Mouse (Mus musculus) MEL-GATA-1-ER (cell line): ENCODE results near the gene Shisa4.
"Not testable (repeated sequence)": the region's sequence is repeated elsewhere in the genome, so short reads cannot be mapped to it uniquely, and the experiment has no call there.

ENCODE experiments used
- DNase-seq: peaks from one replicate; pipeline ENCODE4 v3.0.0-alpha.2; 2012; ENCODE audit warnings: low read depth; ENCODE audit errors: extremely low read depth

Shisa4 gene

DNA sequence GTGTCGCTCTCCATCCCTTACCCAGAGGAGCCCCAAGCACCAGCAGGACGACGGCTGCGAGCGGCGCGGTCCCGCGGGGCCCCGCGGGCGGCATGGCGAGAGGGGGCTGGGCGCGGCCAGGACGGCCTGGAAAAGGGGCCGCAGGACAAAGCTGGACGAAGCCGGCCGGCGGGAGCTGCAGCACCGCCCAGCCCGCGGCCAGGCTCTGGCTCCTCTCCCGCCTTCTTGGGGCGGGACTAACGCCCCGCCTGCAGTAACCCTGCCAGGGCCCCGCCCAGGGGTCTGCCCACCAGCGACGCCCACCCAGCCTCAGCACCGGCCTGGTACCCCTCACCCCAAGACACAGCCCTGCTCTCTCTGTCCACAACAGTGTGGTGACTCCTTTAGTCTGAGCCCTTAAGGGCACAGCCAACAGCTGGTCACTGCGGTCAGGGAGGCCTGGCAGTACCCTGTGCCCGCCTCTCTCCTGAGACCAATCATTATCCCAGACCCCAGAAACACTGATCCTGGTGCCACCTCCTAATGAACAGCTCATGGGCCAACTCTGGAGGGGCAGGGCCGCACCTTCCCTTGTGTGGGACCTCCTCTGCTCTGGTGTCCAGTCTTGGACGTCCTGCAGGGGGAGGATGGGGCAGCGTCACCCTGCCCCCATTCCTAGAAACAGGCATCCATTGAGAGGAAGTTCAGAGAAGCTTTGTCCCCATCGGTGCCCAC, at the start of gene Shisa4:
TSS of gene Shisa4 (minus strand) at position 370 of the 714 bp plus-strand sequence.
- no peak for DNase-seq

DNA sequence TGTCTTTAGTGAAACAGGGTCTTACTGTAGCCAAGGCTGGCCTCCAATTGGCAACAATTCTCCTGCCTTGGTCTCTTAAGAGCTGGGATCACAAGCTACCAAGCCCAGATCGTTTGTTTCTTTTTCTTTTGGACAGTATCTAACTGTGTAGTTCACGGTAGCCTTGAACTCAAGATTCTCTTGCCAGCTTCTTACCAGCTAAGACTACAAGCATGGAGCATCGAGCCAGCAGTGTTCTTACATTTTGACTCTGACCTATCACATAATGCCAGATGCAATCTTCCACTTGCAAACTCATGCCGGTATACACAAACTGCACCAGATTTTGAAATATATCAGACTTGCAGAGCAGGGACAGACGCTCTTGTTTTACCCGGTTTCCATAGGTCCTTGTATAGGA, 47.7 kb upstream of the Shisa4 start:
- no peak for DNase-seq

GRCm38 (mm10) chr1:135413996-135414395, 39.0 kb upstream of the Shisa4 start:
- no peak for DNase-seq

GRCm38 (mm10) chr1:135412130-135412529, 37.1 kb upstream of the Shisa4 start:
- DNase-seq = no peak

- DNase-seq = no peak
Observed at GRCm38 (mm10) chr1:135410967-135411366, 35.9 kb upstream of the Shisa4 start.

DNA sequence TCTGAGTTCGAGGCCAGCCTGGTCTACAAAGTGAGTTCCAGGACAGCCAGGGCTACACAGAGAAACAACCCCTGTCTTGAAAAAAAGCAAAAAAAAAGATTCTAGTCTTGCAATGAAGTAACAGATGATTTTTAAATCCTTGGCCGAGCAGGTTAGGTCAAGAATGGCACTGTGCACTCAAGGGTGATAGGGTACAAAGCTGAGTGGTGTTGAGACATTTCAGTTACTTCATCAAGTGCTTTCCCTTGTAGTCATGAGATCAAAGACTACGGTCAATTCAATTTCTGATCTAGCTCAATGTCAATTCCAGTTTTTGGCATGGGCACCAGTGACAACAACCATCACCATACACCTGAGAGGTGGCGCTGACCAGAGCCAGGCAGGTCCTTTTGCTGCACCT, 33.9 kb upstream of the Shisa4 start:
- no peak for DNase-seq

- DNase-seq = peak; percentile 53
Observed at GRCm38 (mm10) chr1:135405356-135405755, 30.3 kb upstream of the Shisa4 start.

DNA sequence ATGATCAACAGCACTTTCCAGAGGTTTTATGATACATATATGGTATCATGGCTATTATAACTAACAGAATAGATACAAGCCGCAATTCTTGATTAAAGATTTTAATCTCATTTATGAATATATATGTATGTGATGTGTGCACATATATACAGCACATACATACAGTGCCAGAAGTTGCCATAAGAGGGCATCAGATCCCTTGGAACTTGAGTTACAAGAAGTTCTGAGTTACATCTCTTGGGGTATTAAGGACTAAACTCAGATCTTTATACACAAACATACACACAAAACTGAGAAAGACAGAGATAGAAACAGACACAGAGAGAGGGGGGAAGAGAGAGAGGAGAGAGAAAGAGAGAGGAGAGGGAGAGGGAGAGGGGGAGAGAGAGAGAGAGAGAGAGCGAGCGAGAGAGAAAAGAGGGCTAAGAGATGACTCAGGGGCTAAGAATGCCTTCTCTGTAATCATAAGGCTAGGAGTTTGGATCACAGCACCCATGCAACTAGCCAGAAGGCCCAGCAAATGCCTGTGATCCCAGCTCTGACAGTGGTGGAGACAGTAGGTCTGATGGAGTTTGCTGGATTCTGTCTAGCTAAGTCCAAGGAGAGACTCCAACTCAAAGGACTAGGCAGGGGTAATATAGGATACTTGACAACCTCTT, 26.5 kb upstream of the Shisa4 start:
- DNase-seq = no peak

DNA sequence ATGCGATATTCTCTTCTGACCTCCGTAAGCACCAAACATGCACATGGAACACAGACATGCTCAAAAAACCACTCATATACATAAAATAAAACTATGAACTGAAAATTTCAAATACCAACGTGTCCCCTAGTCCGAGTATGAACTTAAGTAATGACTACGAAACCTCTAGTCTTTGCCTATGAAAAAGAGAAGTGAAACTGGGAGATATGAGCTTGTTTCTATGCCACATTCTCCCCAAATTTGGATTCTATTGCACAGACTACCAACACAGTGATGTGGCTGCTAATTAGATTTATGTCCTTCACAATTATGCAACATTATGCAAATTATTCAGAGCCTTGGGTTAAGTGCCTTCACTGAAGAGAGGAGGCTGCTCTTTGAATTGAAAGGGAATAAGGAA, 24.4 kb upstream of the Shisa4 start:
- no peak for DNase-seq

- DNase-seq = no peak
Observed at GRCm38 (mm10) chr1:135385161-135385560, 10.1 kb upstream of the Shisa4 start.

GRCm38 (mm10) chr1:135384171-135384570, 9.1 kb upstream of the Shisa4 start:
- DNase-seq = no peak

DNA sequence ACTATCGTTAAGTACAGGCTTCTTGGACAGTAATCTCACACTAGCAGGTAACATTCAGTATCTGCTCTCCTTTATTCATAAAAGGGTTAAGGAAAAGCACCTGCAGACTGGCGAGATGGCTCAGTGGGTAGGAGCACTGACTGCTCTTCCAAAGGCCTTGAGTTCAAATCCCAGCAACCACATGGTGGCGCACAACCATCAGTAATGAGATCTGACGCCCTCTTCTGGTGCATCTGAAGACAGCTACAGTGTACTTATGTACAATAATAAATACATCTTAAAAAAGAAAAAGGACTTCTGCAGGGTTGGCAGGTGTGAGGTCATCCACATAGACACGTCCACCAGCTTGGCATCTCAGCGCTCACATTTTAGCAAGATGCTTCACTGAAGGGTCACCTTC, 6.5 kb upstream of the Shisa4 start:
- DNase-seq = not testable (repeated sequence)

DNA sequence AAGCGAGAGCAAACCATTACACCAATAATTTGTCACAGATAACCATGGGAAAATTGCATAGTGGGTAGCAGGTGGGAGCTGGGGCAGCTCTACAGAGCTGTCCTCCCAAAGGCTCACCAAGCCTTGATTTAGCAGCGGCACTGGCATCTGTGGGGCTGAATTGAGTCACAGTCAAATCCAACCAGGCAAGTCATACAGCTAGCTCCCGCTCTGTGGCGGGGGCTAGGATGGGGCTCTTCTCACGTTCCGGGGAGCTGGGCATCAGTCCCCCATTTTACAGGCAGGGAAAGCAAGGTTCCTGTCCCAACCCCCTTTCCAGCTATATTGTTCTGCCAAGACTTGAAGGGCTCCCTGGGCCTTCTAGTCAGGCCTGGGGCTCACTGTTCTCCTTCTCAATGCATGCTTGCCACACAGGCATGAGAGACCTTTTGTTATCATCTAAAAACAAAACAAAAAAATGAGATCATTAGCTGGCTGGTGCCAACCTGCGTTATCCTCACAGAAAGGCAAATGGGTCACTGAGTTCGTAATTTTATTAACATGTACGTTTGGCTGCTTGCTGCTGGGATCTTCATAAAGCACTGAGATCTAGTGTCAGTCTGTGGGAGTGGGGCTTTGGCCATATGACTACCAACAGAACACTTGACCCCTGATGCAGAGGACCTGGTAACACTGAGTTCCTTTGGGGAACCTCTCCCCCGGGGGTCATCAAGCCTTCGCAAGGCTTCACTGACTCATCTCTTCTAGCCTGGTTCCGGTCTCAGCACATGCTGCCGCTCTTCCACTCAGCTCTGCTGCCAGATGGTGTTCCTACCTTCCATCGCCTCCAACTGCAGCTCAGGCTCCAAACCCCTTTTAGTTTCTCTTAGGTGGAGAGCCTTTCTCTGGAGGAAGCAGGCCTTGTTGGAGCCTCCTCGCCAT, 5.3 kb upstream of the Shisa4 start:
- DNase-seq = no peak

- DNase-seq = no peak
Observed at GRCm38 (mm10) chr1:135379048-135379447, 4.0 kb upstream of the Shisa4 start.

- no peak for DNase-seq
Observed at GRCm38 (mm10) chr1:135378576-135378975, 3.5 kb upstream of the Shisa4 start.

GRCm38 (mm10) chr1:135374175-135374867, 716 bp downstream of the Shisa4 start:
- no peak for DNase-seq

GRCm38 (mm10) chr1:135373171-135373677, 1.8 kb downstream of the Shisa4 start:
- no peak for DNase-seq

GRCm38 (mm10) chr1:135369415-135369814, 5.6 kb downstream of the Shisa4 start:
- no peak for DNase-seq

DNA sequence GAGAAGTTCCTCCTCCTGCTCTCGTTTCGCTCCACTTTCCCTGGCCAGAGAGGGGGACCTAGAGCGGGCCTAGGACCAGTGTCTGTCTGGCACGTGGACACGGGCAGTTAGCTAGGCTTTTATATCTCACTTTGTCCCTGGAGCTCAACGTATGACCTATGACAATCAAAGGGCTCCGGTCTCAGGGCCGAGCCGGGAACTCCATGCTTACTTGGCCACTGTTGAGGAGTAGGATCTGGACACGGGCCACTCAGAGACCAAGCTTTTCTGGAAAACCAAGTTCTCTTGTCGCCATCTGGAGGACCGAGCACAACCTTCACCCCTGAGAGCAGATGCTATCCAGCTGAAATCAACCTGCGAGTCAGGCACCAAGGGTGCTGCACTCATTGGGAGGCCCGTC, 6.1 kb downstream of the Shisa4 start:
- no peak for DNase-seq

- peak; percentile 56 for DNase-seq
Observed at GRCm38 (mm10) chr1:135368245-135368644, 6.8 kb downstream of the Shisa4 start.

DNA sequence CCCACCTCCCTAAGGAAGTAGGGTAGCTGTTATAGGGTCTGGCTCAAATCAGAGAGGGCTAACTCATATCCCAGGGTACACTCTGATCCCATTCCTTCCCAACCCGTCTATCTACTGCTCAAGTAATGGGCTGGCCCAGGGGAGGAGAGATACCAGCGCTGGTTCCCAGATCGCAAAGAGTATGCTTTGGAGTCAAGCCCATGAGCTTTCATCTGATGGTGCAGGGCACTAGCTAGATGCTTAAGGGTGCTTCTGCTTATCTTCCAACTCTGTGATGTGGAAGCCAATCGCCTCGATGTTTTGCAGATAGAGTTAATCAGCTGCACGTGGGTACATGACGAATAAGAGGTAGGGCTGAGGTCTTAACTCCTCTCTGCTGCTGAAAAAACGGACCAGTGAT, 7.4 kb downstream of the Shisa4 start:
- no peak for DNase-seq
